Mouse (Mus musculus) kidney, adult 2 months (tissue): ENCODE data around the gene Tyw5. TPM values are rescaled to one million over a fixed set of nuclear protein-coding genes. Genes with fewer than 3 reads are reported as not detected.

Experiments used
- DNase-seq: peaks from one replicate; pipeline ENCODE4 v3.0.0; 2021
- H3K27ac ChIP-seq: fragments of 200-500 bp; 2 replicates; pipeline ENCODE4 v1.5.1; 2012; ENCODE audit warnings: low read depth, low read length, control low read depth, inconsistent platforms; ENCODE audit not compliant: insufficient read depth
- H3K27me3 ChIP-seq: fragments of 200-500 bp; replicated peaks from 2 replicates; pipeline ENCODE4 v1.6.1; 2012; ENCODE audit warnings: mild to moderate bottlenecking, moderate library complexity, low read length, inconsistent platforms; ENCODE audit not compliant: control insufficient read depth, insufficient read depth
- H3K36me3 ChIP-seq: fragments of 200-500 bp; 2 replicates; pipeline ENCODE4 v1.6.1; 2012; ENCODE audit warnings: mild to moderate bottlenecking, moderate library complexity, low read length, inconsistent platforms; ENCODE audit not compliant: control insufficient read depth, insufficient read depth
- H3K4me1 ChIP-seq: fragments of 200-500 bp; 2 replicates; pipeline ENCODE4 v1.6.1; 2011; ENCODE audit warnings: low read length; ENCODE audit not compliant: control insufficient read depth, insufficient read depth
- H3K4me3 ChIP-seq: fragments of 200-500 bp; 2 replicates; pipeline ENCODE4 v1.5.1; 2011; ENCODE audit warnings: mild to moderate bottlenecking, low read depth, low read length, control low read depth; ENCODE audit not compliant: insufficient read depth
- CTCF ChIP-seq: fragments of 200-500 bp; conservative IDR thresholded peaks from 2 replicates; pipeline ENCODE4 v1.5.1; 2011; ENCODE audit warnings: low read depth, mild to moderate bottlenecking, control low read depth, low read length, moderate library complexity, mixed read lengths; ENCODE audit not compliant: insufficient read depth, insufficient read length
- POLR2A ChIP-seq: fragments of 200-500 bp; IDR thresholded peaks from one replicate; pipeline ENCODE4 v1.6.1; 2011; ENCODE audit warnings: low read depth, low read length, control low read depth
- WGBS: fragments of 180-500 bp; shearing (Covaris S2); methylation state at CpG from one replicate; pipeline ENCODE4 v1.1.7; 2018; 5-methylcytosine and 5-hydroxymethylcytosine counted together
- polyA plus RNA-seq: library from polyadenylated mRNA; depleted of rRNA; stranded (reverse); fragments of >200 nt; gene quantifications from 2 replicates; pipeline ENCODE4 v1.2.3, GENCODE M21; 2012; rRNA removed

Tyw5 gene
- polyA plus RNA-seq: 4.6 TPM in 2 replicates

GRCm38 (mm10) chr1:57406187-57407151 lies at the start of gene Tyw5, which contains the start of gene Maip1:
Tyw5 (minus strand) TSS chr1:57407101.
Maip1 (plus strand) TSS chr1:57406328.
- H3K27ac ChIP-seq: peak within 1 kb of the TSS; percentile 94
- no peaks in the 10 kb centered on the region for H3K27me3 ChIP-seq
- H3K4me3 ChIP-seq: peak within 1 kb of the TSS; percentile 85
- TF ChIP-seq CTCF (no peak), POLR2A (peak; percentile 40)
- H3K4me1 ChIP-seq: peaks cover 6% of the 10 kb centered on the region; the same call in 1 of the 2 replicates
- WGBS: under 1% methylated on average over 72 of the region's 72 CpGs
- DNase-seq: peak; percentile 89
- H3K36me3 ChIP-seq: no peaks in the 10 kb centered on the region

DNA sequence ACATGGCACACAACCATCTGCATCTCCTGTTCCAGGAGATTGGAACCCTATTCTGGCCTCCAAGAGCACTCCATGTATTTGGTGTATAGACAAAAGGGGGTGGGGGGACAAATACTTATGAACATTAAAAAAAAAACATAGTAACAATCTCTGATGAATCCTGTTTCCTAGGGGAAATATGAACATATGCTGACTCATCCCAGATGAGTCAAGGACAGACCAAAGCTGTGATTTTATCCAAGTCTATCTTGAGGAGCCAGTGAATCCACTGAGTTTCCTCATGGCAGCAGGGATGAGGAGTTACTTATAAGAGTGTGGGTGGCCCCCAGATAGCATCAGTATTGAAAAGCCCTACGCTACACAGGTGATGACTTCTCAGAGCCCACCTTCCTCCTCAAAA lies 43.3 kb upstream of the Tyw5 start:
- 97% methylated on average over 1 of the region's 1 CpGs for WGBS
- H3K4me1 ChIP-seq: no peaks in the 10 kb centered on the region

GRCm38 (mm10) chr1:57445679-57446078 lies 38.8 kb upstream of the Tyw5 start:
- WGBS: 50% methylated on average over 10 of the region's 10 CpGs
- no peak overlapping the region for H3K4me3 ChIP-seq
- H3K4me1 ChIP-seq: no peaks in the 10 kb centered on the region
- H3K27me3 ChIP-seq: no peaks in the 10 kb centered on the region
- H3K27ac ChIP-seq: no peak overlapping the region
- no peak for TF ChIP-seq POLR2A
- TF ChIP-seq CTCF: no peak
- DNase-seq: no peak
- no peaks in the 10 kb centered on the region for H3K36me3 ChIP-seq

More for the DNA sequence above, 43.3 kb upstream of the Tyw5 start:
- H3K27ac ChIP-seq: no peak overlapping the region
- no peaks in the 10 kb centered on the region for H3K27me3 ChIP-seq
- H3K36me3 ChIP-seq: no peaks in the 10 kb centered on the region
- no peak for DNase-seq
- no peak overlapping the region for H3K4me3 ChIP-seq
- no peak for TF ChIP-seq POLR2A
- TF ChIP-seq CTCF: no peak

- Histone ChIP-seq H3K4me3 (no peak overlapping the region), H3K4me1 (peaks cover 3% of the 10 kb centered on the region; the same call in 1 of the 2 replicates), H3K27ac (no peak overlapping the region), H3K27me3 (no peaks in the 10 kb centered on the region), H3K36me3 (no peaks in the 10 kb centered on the region)
- WGBS: 55% methylated on average over 4 of the region's 4 CpGs
- no peak for DNase-seq
- TF ChIP-seq CTCF: no peak
- no peak for TF ChIP-seq POLR2A
Measured at GRCm38 (mm10) chr1:57440771-57441170, 33.9 kb upstream of the Tyw5 start.

DNA sequence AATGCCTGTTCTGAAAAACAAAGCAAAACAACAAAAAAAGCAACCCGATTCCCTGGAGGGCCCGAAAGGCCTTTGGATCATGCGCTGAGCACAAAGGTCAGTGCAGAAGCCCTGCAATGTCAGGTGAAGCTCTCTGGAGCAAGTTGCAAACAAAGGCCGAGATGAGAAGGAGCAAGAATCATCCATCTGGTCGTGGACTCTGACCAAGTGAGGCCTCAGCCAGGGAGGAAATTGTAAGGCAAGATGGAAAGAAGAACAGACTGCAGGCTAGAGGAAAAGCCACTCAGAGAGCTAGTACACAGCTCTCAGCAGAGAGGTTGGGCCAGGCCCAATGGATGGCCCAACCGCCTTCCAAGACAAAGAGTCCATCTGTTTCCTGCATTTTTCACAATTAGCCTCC lies 32.1 kb upstream of the Tyw5 start:
- H3K4me3 ChIP-seq: no peak overlapping the region
- peaks cover 3% of the 10 kb centered on the region; the same call in 1 of the 2 replicates for H3K4me1 ChIP-seq
- H3K27ac ChIP-seq: no peak overlapping the region
- H3K36me3 ChIP-seq: no peaks in the 10 kb centered on the region
- WGBS: 66% methylated on average over 6 of the region's 6 CpGs
- TF ChIP-seq POLR2A (no peak), CTCF (no peak)
- H3K27me3 ChIP-seq: no peaks in the 10 kb centered on the region
- DNase-seq: peak; percentile 78

DNA sequence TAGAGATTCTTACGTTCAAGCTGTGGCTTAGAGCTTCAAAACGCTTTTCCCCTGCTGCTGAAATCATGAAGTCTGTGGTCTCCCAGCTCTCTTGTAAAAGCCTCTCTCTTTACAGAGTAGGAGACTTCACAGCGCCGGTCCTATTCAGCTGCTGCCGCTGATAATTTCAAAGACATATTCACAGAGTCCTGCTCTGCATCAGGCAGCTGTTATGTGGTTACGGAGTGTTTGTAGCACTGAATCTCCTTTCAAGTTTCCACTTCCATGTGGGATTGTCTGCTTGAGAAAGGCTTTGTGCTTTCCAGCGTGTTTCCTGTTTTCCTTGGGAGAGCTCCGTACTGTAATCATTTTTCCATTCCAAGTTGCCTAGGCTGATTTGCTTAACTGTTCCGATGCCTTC lies 30.1 kb upstream of the Tyw5 start:
- peak overlapping the region; percentile 27; the same call in 1 of the 2 replicates for H3K27ac ChIP-seq
- TF ChIP-seq CTCF: no peak
- TF ChIP-seq POLR2A: no peak
- 13% methylated on average over 9 of the region's 9 CpGs for WGBS
- H3K27me3 ChIP-seq: no peaks in the 10 kb centered on the region
- DNase-seq: peak; percentile 22
- H3K4me1 ChIP-seq: peaks cover 3% of the 10 kb centered on the region; the same call in 1 of the 2 replicates
- H3K4me3 ChIP-seq: peak overlapping the region; percentile 31
- H3K36me3 ChIP-seq: no peaks in the 10 kb centered on the region

GRCm38 (mm10) chr1:57436408-57436807 lies 29.5 kb upstream of the Tyw5 start:
- Histone ChIP-seq H3K27ac (peak overlapping the region; percentile 5; the same call in 1 of the 2 replicates), H3K27me3 (no peaks in the 10 kb centered on the region), H3K4me1 (peaks cover 3% of the 10 kb centered on the region; the same call in 1 of the 2 replicates), H3K4me3 (peak overlapping the region; percentile 31; the same call in 1 of the 2 replicates), H3K36me3 (no peaks in the 10 kb centered on the region)
- peak; percentile 78 for DNase-seq
- WGBS: 15% methylated on average over 9 of the region's 9 CpGs
- TF ChIP-seq POLR2A (no peak), CTCF (no peak)
